Comparison of ENCODE assay signal across 9 mouse cellular contexts in genomic region chr17:29188989-29189388, GRCm38 (mm10). TPM values are rescaled to one million over a fixed set of nuclear protein-coding genes. Genes with fewer than 3 reads are reported as not detected.
A peak's percentile ranks its signal among the peaks of the same experiment; 100 is the strongest.
DNase-seq lines count a peak whose midpoint lies in the region; ATAC-seq and TF ChIP-seq lines count a peak whose summit lies in the region.
"Had no signal": no experiment of that assay in that cellular context is flagged by ENCODE, and none has a peak within 500 bp of the region (broad histone marks: within the 10 kb centered on the region; RNA-seq: fewer than 3 reads in every experiment).

No protein-coding gene starts in this region.

- no peak for TF ChIP-seq CTCF in kidney, postnatal 0 days (IDR thresholded peaks at IDR 0.05; ENCODE audit: low read depth)

- no peaks in the 10 kb centered on the region for H3K27me3 ChIP-seq in kidney, postnatal 0 days (ENCODE audit: insufficient read depth, low read length)
- no peaks in the 10 kb centered on the region for H3K27me3 ChIP-seq in embryonic facial prominence, embryonic 11.5 days (ENCODE audit: control insufficient read depth, insufficient read depth, low read length)
- H3K27me3 ChIP-seq in limb, embryonic 12.5 days, result peaks cover 9% of the 10 kb centered on the region

- H3K9ac ChIP-seq in kidney, postnatal 0 days (ENCODE audit: low read depth, low read length), result no peak overlapping the region
- no peak overlapping the region for H3K9ac ChIP-seq in embryonic facial prominence, embryonic 11.5 days (replicated peaks; ENCODE audit: low read length)
- no peak overlapping the region for H3K9ac ChIP-seq in limb, embryonic 12.5 days (replicated peaks)

- ATAC-seq in kidney, postnatal 0 days (replicated peaks; ENCODE audit: low FRiP score, low read depth), result peak; percentile 52
- peak; percentile 50; the same call in 1 of the 2 replicates for ATAC-seq in embryonic facial prominence, embryonic 11.5 days (replicated peaks; ENCODE audit: insufficient number of reproducible peaks, low FRiP score, low TSS enrichment, low read depth)
- ATAC-seq in limb, embryonic 12.5 days (ENCODE audit: insufficient number of reproducible peaks, insufficient read depth, low FRiP score, low TSS enrichment, low read depth), result no peak
- no peak for ATAC-seq in megakaryocyte, adult 5-6 weeks (ENCODE audit: poor library complexity, severe bottlenecking)
- ATAC-seq: Patski had no signal

- H3K4me1 ChIP-seq in kidney, postnatal 0 days (replicated peaks; ENCODE audit: insufficient read depth, low read length), result peaks cover 24% of the 10 kb centered on the region
- H3K4me1 ChIP-seq in embryonic facial prominence, embryonic 11.5 days (ENCODE audit: control insufficient read depth, insufficient read depth, low read length), result 0 out of 2 replicates have a peak, but pooled peaks cover 3% of the 10 kb centered on the region
- peaks cover 51% of the 10 kb centered on the region for H3K4me1 ChIP-seq in limb, embryonic 12.5 days (replicated peaks)

- no peaks in the 10 kb centered on the region for H3K9me3 ChIP-seq in kidney, postnatal 0 days (replicated peaks; ENCODE audit: low read length)
- no peaks in the 10 kb centered on the region for H3K9me3 ChIP-seq in embryonic facial prominence, embryonic 11.5 days (replicated peaks; ENCODE audit: control insufficient read depth, low read length)
- H3K9me3 ChIP-seq in limb, embryonic 12.5 days, result no peaks in the 10 kb centered on the region

- H3K4me2 ChIP-seq in kidney, postnatal 0 days (ENCODE audit: low read length), result peak overlapping the region; percentile 45
- H3K4me2 ChIP-seq in embryonic facial prominence, embryonic 11.5 days (ENCODE audit: low read depth, low read length), result peak overlapping the region; percentile 6; the same call in 1 of the 2 replicates
- peak overlapping the region; percentile 35 for H3K4me2 ChIP-seq in limb, embryonic 12.5 days

- WGBS in kidney, postnatal 0 days, result 8% methylated on average over 11 of the region's 12 CpGs
- WGBS in embryonic facial prominence, embryonic 11.5 days, result 2% methylated on average over 12 of the region's 12 CpGs
- 8% methylated on average over 12 of the region's 12 CpGs for WGBS in limb, embryonic 12.5 days

- H3K4me3 ChIP-seq in kidney, postnatal 0 days (replicated peaks; ENCODE audit: low read depth, low read length), result 0 out of 2 replicates have a peak overlapping the region, but pooled peaks have one; percentile 5
- H3K4me3 ChIP-seq in embryonic facial prominence, embryonic 11.5 days (ENCODE audit: low read depth, low read length), result no peak overlapping the region
- H3K4me3 ChIP-seq in limb, embryonic 12.5 days (replicated peaks), result no peak overlapping the region

- H3K36me3 ChIP-seq in kidney, postnatal 0 days (ENCODE audit: insufficient read depth, low read length), result no peaks in the 10 kb centered on the region
- no peaks in the 10 kb centered on the region for H3K36me3 ChIP-seq in embryonic facial prominence, embryonic 11.5 days (replicated peaks; ENCODE audit: control insufficient read depth, insufficient read depth, low read depth, low read length)
- H3K36me3 ChIP-seq in limb, embryonic 12.5 days, result no peaks in the 10 kb centered on the region

- peak; percentile 56 for DNase-seq in kidney, postnatal 0 days (ENCODE audit: low spot score)
- DNase-seq in kidney, adult 9 months, result no peak
- DNase-seq in embryonic facial prominence, embryonic 11.5 days (ENCODE audit: low spot score), result peak; percentile 81
- peak; percentile 80 for DNase-seq in retina, postnatal 1 day
- no peak for DNase-seq in T-cell, adult 2 months (ENCODE audit: low spot score)
- no peak for DNase-seq in cerebellum, adult 11 months

- no peak overlapping the region for H3K27ac ChIP-seq in kidney, postnatal 0 days
- no peak overlapping the region for H3K27ac ChIP-seq in embryonic facial prominence, embryonic 11.5 days (replicated peaks; ENCODE audit: low read depth, low read length)
- no peak overlapping the region for H3K27ac ChIP-seq in limb, embryonic 12.5 days

RNA-seq across cellular contexts. Expression of gene Cpne5, which starts 49.0 kb away (rescaled TPM):
- 5.3 and 5.8 TPM in 2 replicates for polyA plus RNA-seq in kidney, postnatal 0 days (2015; fragmentation: Nextera tagmentation; extraction: Ambion mirVana)
- polyA plus RNA-seq in embryonic facial prominence, embryonic 11.5 days (2014; fragmentation: Nextera tagmentation; extraction: Ambion mirVana), result 4.5 TPM in 2 replicates
- 5.6 and 6.4 TPM in 2 replicates for polyA plus RNA-seq in limb, embryonic 12.5 days (2016; fragmentation: Nextera tagmentation; extraction: Ambion mirVana)
- total RNA-seq in megakaryocyte, adult 5-6 weeks (2015), result 0.25 TPM in 1 of 2 replicates, not detected in the other
- not detected in 2 replicates for total RNA-seq in megakaryocyte, adult 5-6 weeks (2017)

Comparison
In these comparisons a context has a peak if more than half of its experiments do, and no peak if none do; other contexts are left out.
1. DNase-seq: peak in kidney, postnatal 0 days (single experiment), embryonic facial prominence, embryonic 11.5 days (single experiment) and retina, postnatal 1 day (single experiment); none in kidney, adult 9 months (single experiment), T-cell, adult 2 months (single experiment) and cerebellum, adult 11 months (single experiment).
2. ATAC-seq: peak in kidney, postnatal 0 days (single experiment) and embryonic facial prominence, embryonic 11.5 days (single experiment); none in limb, embryonic 12.5 days (single experiment) and megakaryocyte, adult 5-6 weeks (single experiment).
3. Peak in every context shown above with its lines, with median percentiles within 50 percentile points of each other: H3K4me2 ChIP-seq.